Mouse (Mus musculus) testis, adult 2 months (tissue): Measurements from ENCODE around the gene Glipr1l1. TPM values are rescaled to one million over a fixed set of nuclear protein-coding genes. Genes with fewer than 3 reads are reported as not detected.
"Not testable (repeated sequence)": the region's sequence is repeated elsewhere in the genome, so short reads cannot be mapped to it uniquely, and the experiment has no call there.

Experiments
- H3K27ac ChIP-seq: fragments of 200-500 bp; 2 replicates; pipeline ENCODE4 v1.5.1; 2012; ENCODE audit warnings: low read depth, low read length; ENCODE audit not compliant: control insufficient read depth, insufficient read depth
- H3K27me3 ChIP-seq: fragments of 200-500 bp; 2 replicates; pipeline ENCODE4 v1.6.1; 2012; ENCODE audit warnings: mild to moderate bottlenecking, low read length, moderate library complexity; ENCODE audit not compliant: control insufficient read depth, insufficient read depth
- H3K36me3 ChIP-seq: fragments of 200-500 bp; 2 replicates; pipeline ENCODE4 v1.6.1; 2012; ENCODE audit warnings: mild to moderate bottlenecking, low read length; ENCODE audit not compliant: control insufficient read depth, insufficient read depth
- H3K4me1 ChIP-seq: fragments of 200-500 bp; 2 replicates; pipeline ENCODE4 v1.6.1; 2012; ENCODE audit warnings: low read length; ENCODE audit not compliant: control insufficient read depth, insufficient read depth
- H3K4me3 ChIP-seq: fragments of 200-500 bp; 2 replicates; pipeline ENCODE4 v1.5.1; 2012; ENCODE audit warnings: low read depth, mild to moderate bottlenecking, low read length, moderate library complexity, mixed read lengths; ENCODE audit not compliant: control insufficient read depth
- CTCF ChIP-seq: fragments of 200-500 bp; IDR thresholded peaks from 2 replicates; pipeline ENCODE4 v1.5.1; 2012; ENCODE audit warnings: low read depth, mild to moderate bottlenecking, inconsistent platforms, low read length, moderate library complexity; ENCODE audit not compliant: control insufficient read depth, insufficient read depth, insufficient replicate concordance
- POLR2A ChIP-seq: fragments of 200-500 bp; IDR thresholded peaks from 2 replicates; pipeline ENCODE4 v1.6.1; 2012; ENCODE audit warnings: low read depth, mild to moderate bottlenecking, inconsistent platforms, low read length, moderate library complexity; ENCODE audit not compliant: control insufficient read depth
- polyA plus RNA-seq: library from polyadenylated mRNA; depleted of rRNA; stranded (reverse); fragments of >200 nt; gene quantifications from 2 replicates; pipeline ENCODE4 v1.2.3, GENCODE M21; 2012; rRNA removed

Glipr1l1 gene
- polyA plus RNA-seq, 1 experiment = 96.4 TPM

DNA sequence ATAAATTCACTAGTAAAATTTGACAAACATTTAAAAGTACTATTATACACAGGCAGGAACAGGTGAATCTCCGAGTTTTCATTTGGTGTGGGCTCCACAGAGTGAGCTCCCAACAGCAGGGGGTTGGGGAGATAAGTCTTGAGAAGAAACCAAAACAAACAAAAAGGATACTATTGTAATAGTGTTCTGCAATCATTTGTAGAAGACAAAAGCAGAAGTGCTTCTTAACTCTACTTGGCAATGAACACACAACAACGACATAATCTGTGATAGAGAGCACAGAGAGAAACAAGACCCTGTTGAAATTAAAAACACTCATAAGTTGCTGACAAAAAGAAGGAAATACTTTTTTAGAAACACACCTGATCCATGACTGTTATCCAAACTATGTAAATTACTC is 20.1 kb downstream of the Glipr1l1 start:
- Histone ChIP-seq H3K27me3 (no peaks in the 10 kb centered on the region), H3K27ac (no peak overlapping the region), H3K4me1 (no peaks in the 10 kb centered on the region), H3K4me3 (no peak overlapping the region), H3K36me3 (no peaks in the 10 kb centered on the region)
- TF ChIP-seq POLR2A (no peak), CTCF (no peak)

DNA sequence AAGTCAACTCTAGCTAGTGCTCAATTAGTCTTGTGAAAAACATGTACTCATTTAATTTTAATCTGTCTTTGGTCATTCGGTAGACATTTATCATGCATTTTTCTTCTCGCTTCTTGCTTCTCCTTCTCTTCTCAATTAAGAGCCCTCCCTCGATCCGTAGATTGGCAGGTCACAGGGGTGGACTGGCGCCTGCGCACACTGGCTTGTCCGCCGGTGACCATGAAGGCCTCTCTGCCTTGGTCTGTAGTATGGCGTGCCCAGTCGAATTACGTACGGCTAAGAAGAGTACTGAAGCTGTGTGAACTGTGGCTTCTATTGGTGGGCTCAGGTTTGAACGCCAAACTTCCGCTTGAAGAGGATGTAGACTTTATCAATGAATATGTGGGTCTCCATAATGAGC is 23.2 kb downstream of the Glipr1l1 start, which contains the start of gene Glipr1l2:
TSS of gene Glipr1l2 (plus strand) at position 198 of the 400 bp plus-strand sequence.
- Histone ChIP-seq H3K27ac (peak within 1 kb of the TSS; percentile 69; the same call in 1 of the 2 replicates), H3K4me1 (no peaks in the 10 kb centered on the region), H3K4me3 (peak within 1 kb of the TSS; percentile 90), H3K36me3 (no peaks in the 10 kb centered on the region), H3K27me3 (no peaks in the 10 kb centered on the region)
- peak; percentile 89 for TF ChIP-seq POLR2A
- no peak for TF ChIP-seq CTCF

DNA sequence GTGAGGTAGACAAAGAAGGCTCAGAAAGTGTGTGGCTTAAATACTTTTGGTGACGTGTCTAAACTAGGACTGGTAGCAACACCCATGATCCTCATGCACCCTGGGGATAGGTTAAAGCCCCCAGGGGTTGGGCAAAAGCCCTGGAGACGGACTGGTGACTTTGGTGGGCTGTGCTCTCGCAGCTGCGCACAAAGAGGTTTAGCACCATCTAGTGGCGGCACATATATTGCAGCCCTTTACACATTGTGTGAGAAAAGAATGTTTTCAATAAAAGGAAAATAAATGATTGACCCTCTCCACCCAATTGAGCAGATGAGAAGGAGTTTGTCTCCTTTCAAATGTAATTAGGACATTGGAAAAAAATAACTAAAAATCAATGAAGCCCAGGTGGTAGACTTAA is 45.8 kb downstream of the Glipr1l1 start:
- H3K36me3 ChIP-seq, H3K27ac ChIP-seq, H3K4me1 ChIP-seq, H3K4me3 ChIP-seq, H3K27me3 ChIP-seq: not testable (repeated sequence)
- TF ChIP-seq CTCF = peak; percentile 68

DNA sequence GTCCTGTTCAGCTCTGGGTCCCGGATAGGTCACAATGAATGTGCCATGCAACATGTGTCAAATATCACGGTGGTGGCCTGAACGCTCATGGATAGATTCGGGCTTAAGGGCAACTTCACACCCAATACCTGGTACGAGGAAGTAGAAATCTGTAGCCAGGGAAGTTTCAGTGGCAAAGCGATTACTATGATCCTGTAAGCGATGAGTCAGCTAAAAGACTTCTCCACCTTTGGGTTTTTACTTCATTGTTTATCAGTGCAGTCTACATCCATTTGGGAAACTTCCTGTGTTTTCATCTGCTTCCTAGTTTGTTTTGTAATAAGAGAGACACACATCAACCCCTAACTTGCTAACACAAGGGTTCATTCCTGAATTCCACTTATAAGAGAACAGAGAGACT is 50.4 kb downstream of the Glipr1l1 start:
- Histone ChIP-seq H3K27me3 (no peaks in the 10 kb centered on the region), H3K4me1 (peaks cover 2% of the 10 kb centered on the region; the same call in 1 of the 2 replicates), H3K36me3 (no peaks in the 10 kb centered on the region), H3K4me3 (no peak overlapping the region), H3K27ac (no peak overlapping the region)
- TF ChIP-seq CTCF (no peak), POLR2A (no peak)

DNA sequence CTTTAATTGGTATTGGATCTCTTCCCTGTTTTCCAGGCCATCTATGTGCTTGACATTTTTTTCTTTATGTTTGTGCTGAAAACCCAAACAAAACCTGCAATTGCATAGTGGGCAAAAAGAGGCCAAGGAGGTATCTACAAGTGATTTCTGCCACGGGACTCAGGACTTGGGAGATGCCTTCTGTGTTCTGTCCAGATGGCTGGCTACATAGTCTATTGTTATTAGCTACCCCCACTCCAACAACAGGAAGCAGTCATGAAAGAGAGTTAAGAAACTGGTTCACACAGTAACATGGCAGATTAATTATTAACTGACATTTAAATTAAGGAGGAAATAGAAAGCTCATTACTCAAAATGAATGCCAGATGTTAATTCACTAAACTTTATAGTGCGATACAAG is 65.1 kb downstream of the Glipr1l1 start:
- H3K27ac ChIP-seq, H3K4me1 ChIP-seq, H3K4me3 ChIP-seq, H3K27me3 ChIP-seq, H3K36me3 ChIP-seq: not testable (repeated sequence)

DNA sequence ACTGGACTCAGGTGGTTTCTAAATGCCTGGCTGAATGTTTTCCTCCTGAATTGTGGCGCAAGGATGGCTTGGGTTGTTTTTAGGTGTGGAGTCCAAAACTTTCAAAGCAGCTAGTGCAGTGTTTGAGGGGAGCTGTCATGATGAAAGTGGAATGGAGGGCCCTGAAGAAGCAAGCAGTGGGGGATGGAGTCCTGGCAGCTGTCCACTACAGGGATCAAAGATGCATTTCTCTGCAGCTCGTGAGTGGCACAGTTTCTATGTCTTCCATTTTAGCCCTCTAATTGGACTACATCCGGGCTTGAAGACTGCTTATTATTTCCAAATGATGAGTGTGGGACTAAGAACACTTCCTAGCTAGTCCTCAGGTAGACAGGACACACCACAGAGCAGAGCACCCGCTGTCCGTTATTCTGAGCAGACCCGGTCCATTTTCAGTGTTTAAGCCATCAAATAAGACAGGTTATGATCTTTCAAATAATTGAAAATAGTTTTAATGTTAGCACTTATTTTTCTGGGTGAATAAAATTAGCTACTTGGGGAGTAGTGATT is 67.8 kb downstream of the Glipr1l1 start:
- not testable (repeated sequence) for H3K36me3 ChIP-seq, H3K4me3 ChIP-seq, H3K27ac ChIP-seq, H3K27me3 ChIP-seq, H3K4me1 ChIP-seq

Other genes starting within 250 kb of the Glipr1l1 start
- gene Krr1, start 87.5 kb upstream of the Glipr1l1 start, polyA plus RNA-seq = 6.0 and 7.2 TPM in 2 replicates
- 1.0 and 1.2 TPM in 2 replicates for gene Glipr1, start 57.6 kb upstream of the Glipr1l1 start, polyA plus RNA-seq
- gene Glipr1l2, start 23.2 kb downstream of the Glipr1l1 start, polyA plus RNA-seq = 18.4 and 28.1 TPM in 2 replicates
- 20.0 and 24.9 TPM in 2 replicates for gene Glipr1l3, start 100.1 kb downstream of the Glipr1l1 start, polyA plus RNA-seq
- 3.7 and 4.8 TPM in 2 replicates for gene Caps2, start 103.4 kb downstream of the Glipr1l1 start, polyA plus RNA-seq
- 2.0 and 2.2 TPM in 2 replicates for gene Kcnc2, start 210.9 kb downstream of the Glipr1l1 start, polyA plus RNA-seq